Mouse (Mus musculus): ENCODE results near the gene Krtap7-1. TPM values are rescaled to one million over a fixed set of nuclear protein-coding genes. Genes with fewer than 3 reads are reported as not detected.

The Krtap7-1 gene
- polyA plus RNA-seq, 1 experiment: not detected

- H3K4me1 ChIP-seq (ENCODE audit: control insufficient read depth, insufficient read depth, low read length): no peaks in the 10 kb centered on the region
- no peak overlapping the region for H3K4me3 ChIP-seq (ENCODE audit: insufficient read depth, low read length)
- H3K27ac ChIP-seq (ENCODE audit: insufficient read depth, low read length): no peak overlapping the region
- TF ChIP-seq CTCF (IDR thresholded peaks at IDR 0.05; ENCODE audit: borderline replicate concordance, insufficient read depth, low read length) (no peak), POLR2A (IDR thresholded peaks at IDR 0.05; ENCODE audit: low read depth, low read length) (no peak)
These were observed 5.3 kb upstream of the Krtap7-1 start for GRCm38 (mm10) chr16:89513431-89513830.

- TF ChIP-seq CTCF (IDR thresholded peaks at IDR 0.05; ENCODE audit: borderline replicate concordance, insufficient read depth, low read length) (no peak), POLR2A (IDR thresholded peaks at IDR 0.05; ENCODE audit: low read depth, low read length) (no peak)
- H3K4me3 ChIP-seq (ENCODE audit: insufficient read depth, low read length): no peak overlapping the region
- no peak overlapping the region for H3K27ac ChIP-seq (ENCODE audit: insufficient read depth, low read length)
- no peaks in the 10 kb centered on the region for H3K4me1 ChIP-seq (ENCODE audit: control insufficient read depth, insufficient read depth, low read length)
These were observed 4.6 kb downstream of the Krtap7-1 start for GRCm38 (mm10) chr16:89503571-89503970.

- Histone ChIP-seq H3K4me3 (ENCODE audit: insufficient read depth, low read length) (no peak overlapping the region), H3K27ac (ENCODE audit: insufficient read depth, low read length) (no peak overlapping the region), H3K4me1 (ENCODE audit: control insufficient read depth, insufficient read depth, low read length) (no peaks in the 10 kb centered on the region)
- no peak for TF ChIP-seq POLR2A (IDR thresholded peaks at IDR 0.05; ENCODE audit: low read depth, low read length)
- TF ChIP-seq CTCF (IDR thresholded peaks at IDR 0.05; ENCODE audit: borderline replicate concordance, insufficient read depth, low read length): no peak
These were observed 6.3 kb downstream of the Krtap7-1 start for GRCm38 (mm10) chr16:89501870-89502269.

GRCm38 (mm10) chr16:89497002-89497401, 11.1 kb downstream of the Krtap7-1 start:
- Histone ChIP-seq H3K4me3 (ENCODE audit: insufficient read depth, low read length) (no peak overlapping the region), H3K27ac (ENCODE audit: insufficient read depth, low read length) (no peak overlapping the region), H3K4me1 (ENCODE audit: control insufficient read depth, insufficient read depth, low read length) (no peaks in the 10 kb centered on the region)
- no peak for TF ChIP-seq CTCF (IDR thresholded peaks at IDR 0.05; ENCODE audit: borderline replicate concordance, insufficient read depth, low read length)
- no peak for TF ChIP-seq POLR2A (IDR thresholded peaks at IDR 0.05; ENCODE audit: low read depth, low read length)

- TF ChIP-seq POLR2A (IDR thresholded peaks at IDR 0.05; ENCODE audit: low read depth, low read length) (no peak), CTCF (IDR thresholded peaks at IDR 0.05; ENCODE audit: borderline replicate concordance, insufficient read depth, low read length) (no peak)
- H3K4me1 ChIP-seq (ENCODE audit: control insufficient read depth, insufficient read depth, low read length): no peaks in the 10 kb centered on the region
- no peak overlapping the region for H3K27ac ChIP-seq (ENCODE audit: insufficient read depth, low read length)
- no peak overlapping the region for H3K4me3 ChIP-seq (ENCODE audit: insufficient read depth, low read length)
These were observed 12.5 kb downstream of the Krtap7-1 start for GRCm38 (mm10) chr16:89495394-89496153.

GRCm38 (mm10) chr16:89487852-89488251, 20.3 kb downstream of the Krtap7-1 start, which contains the start of gene Krtap8-1:
Gene Krtap8-1 (minus strand): TSS chr16:89487952.
- no peak within 1 kb of the TSS for H3K27ac ChIP-seq (ENCODE audit: insufficient read depth, low read length)
- no peak within 1 kb of the TSS for H3K4me3 ChIP-seq (ENCODE audit: insufficient read depth, low read length)
- TF ChIP-seq CTCF (IDR thresholded peaks at IDR 0.05; ENCODE audit: borderline replicate concordance, insufficient read depth, low read length): no peak
- TF ChIP-seq POLR2A (IDR thresholded peaks at IDR 0.05; ENCODE audit: low read depth, low read length): no peak
- H3K4me1 ChIP-seq (ENCODE audit: control insufficient read depth, insufficient read depth, low read length): no peaks in the 10 kb centered on the region

GRCm38 (mm10) chr16:89477679-89478314, 30.3 kb downstream of the Krtap7-1 start:
- Histone ChIP-seq H3K4me3 (ENCODE audit: insufficient read depth, low read length) (no peak overlapping the region), H3K27ac (ENCODE audit: insufficient read depth, low read length) (no peak overlapping the region), H3K4me1 (ENCODE audit: control insufficient read depth, insufficient read depth, low read length) (no peaks in the 10 kb centered on the region)
- no peak for TF ChIP-seq POLR2A (IDR thresholded peaks at IDR 0.05; ENCODE audit: low read depth, low read length)
- no peak for TF ChIP-seq CTCF (IDR thresholded peaks at IDR 0.05; ENCODE audit: borderline replicate concordance, insufficient read depth, low read length)

- H3K27ac ChIP-seq (ENCODE audit: insufficient read depth, low read length): no peak overlapping the region
- TF ChIP-seq POLR2A (IDR thresholded peaks at IDR 0.05; ENCODE audit: low read depth, low read length) (no peak), CTCF (IDR thresholded peaks at IDR 0.05; ENCODE audit: borderline replicate concordance, insufficient read depth, low read length) (no peak)
These were observed 46.9 kb downstream of the Krtap7-1 start for GRCm38 (mm10) chr16:89461189-89461588.

More at GRCm38 (mm10) chr16:89461189-89461588, 46.9 kb downstream of the Krtap7-1 start:
- H3K4me1 ChIP-seq (ENCODE audit: control insufficient read depth, insufficient read depth, low read length): no peaks in the 10 kb centered on the region
- H3K4me3 ChIP-seq (ENCODE audit: insufficient read depth, low read length): no peak overlapping the region

Other genes starting within 250 kb of the Krtap7-1 start
- gene Krtap21-1, start 104.5 kb downstream of the Krtap7-1 start, polyA plus RNA-seq (2011; ENCODE audit: insufficient read length, low read depth, missing spikeins): not detected in 2 replicates
- not detected in 2 replicates for gene Krtap6-2, start 88.2 kb downstream of the Krtap7-1 start, polyA plus RNA-seq (2011; ENCODE audit: insufficient read length, low read depth, missing spikeins)
- gene Krtap8-1, start 20.4 kb downstream of the Krtap7-1 start, polyA plus RNA-seq (2011; ENCODE audit: insufficient read length, low read depth, missing spikeins): not detected in 2 replicates
- not detected in 2 replicates for gene Krtap11-1, start 62.9 kb upstream of the Krtap7-1 start, polyA plus RNA-seq (2011; ENCODE audit: insufficient read length, low read depth, missing spikeins)